Mouse (Mus musculus) myocyte (in vitro differentiated cells): ENCODE measurements around the gene Gnat1.

Source experiments
- CEBPB ChIP-seq: IDR thresholded peaks from 2 replicates; pipeline ENCODE4 v1.6.1; 2011; ENCODE audit warnings: mild to moderate bottlenecking, moderate library complexity; ENCODE audit not compliant: poor library complexity, insufficient read depth, severe bottlenecking
- E2F4 ChIP-seq: IDR thresholded peaks from one replicate; pipeline ENCODE4 v1.6.1; 2011; ENCODE audit warnings: mild to moderate bottlenecking, control low read depth, moderate library complexity; ENCODE audit not compliant: insufficient read depth
- MAX ChIP-seq: IDR thresholded peaks from one replicate; pipeline ENCODE4 v1.6.1; 2011; ENCODE audit warnings: low read depth, mild to moderate bottlenecking, control low read depth
- MYOD1 ChIP-seq, 3 experiments: IDR thresholded peaks; one replicate each; pipeline ENCODE4 v1.6.1; 2011; ENCODE audit warnings: control low read depth in 2 of 3, low read depth in 2 of 3, mild to moderate bottlenecking in 2 of 3, moderate library complexity in 1 of 3; ENCODE audit not compliant: insufficient read length in 2 of 3, control insufficient read depth in 1 of 3
- MYOG ChIP-seq, 3 experiments: IDR thresholded peaks; one replicate each; pipeline ENCODE4 v1.6.1; 2011; ENCODE audit warnings: control low read depth in 2 of 3, low read depth in 2 of 3, mild to moderate bottlenecking in 2 of 3; ENCODE audit not compliant: insufficient read length in 2 of 3, control insufficient read depth in 1 of 3, insufficient read depth in 1 of 3
- POLR2A ChIP-seq: IDR thresholded peaks from one replicate; pipeline ENCODE4 v1.6.1; 2011; ENCODE audit warnings: low read depth, mild to moderate bottlenecking, control low read depth, moderate library complexity; ENCODE audit not compliant: insufficient read length
- REST ChIP-seq: IDR thresholded peaks from one replicate; pipeline ENCODE4 v1.6.1; 2011; ENCODE audit warnings: mild to moderate bottlenecking, control low read depth, moderate library complexity; ENCODE audit not compliant: insufficient read depth, insufficient read length
- USF1 ChIP-seq: IDR thresholded peaks from one replicate; pipeline ENCODE4 v1.6.1; 2011; ENCODE audit warnings: low read depth, mild to moderate bottlenecking, control low read depth, moderate library complexity

GRCm38 (mm10) chr9:107630576-107630975, 48.9 kb downstream of the Gnat1 start:
- TF ChIP-seq MAX (no peak), POLR2A (no peak), CEBPB (no peak), USF1 (no peak), E2F4 (no peak), MYOD1 (IDR thresholded peaks at IDR 0.05; ENCODE audit: control insufficient read depth in 1 of 3, insufficient read length in 2 of 3, low read depth in 2 of 3) (no peak), REST (no peak), MYOG (IDR thresholded peaks at IDR 0.05; ENCODE audit: control insufficient read depth in 1 of 3, insufficient read depth in 1 of 3, insufficient read length in 2 of 3, low read depth in 2 of 3) (no peak)
